In the genomic region with DNA sequence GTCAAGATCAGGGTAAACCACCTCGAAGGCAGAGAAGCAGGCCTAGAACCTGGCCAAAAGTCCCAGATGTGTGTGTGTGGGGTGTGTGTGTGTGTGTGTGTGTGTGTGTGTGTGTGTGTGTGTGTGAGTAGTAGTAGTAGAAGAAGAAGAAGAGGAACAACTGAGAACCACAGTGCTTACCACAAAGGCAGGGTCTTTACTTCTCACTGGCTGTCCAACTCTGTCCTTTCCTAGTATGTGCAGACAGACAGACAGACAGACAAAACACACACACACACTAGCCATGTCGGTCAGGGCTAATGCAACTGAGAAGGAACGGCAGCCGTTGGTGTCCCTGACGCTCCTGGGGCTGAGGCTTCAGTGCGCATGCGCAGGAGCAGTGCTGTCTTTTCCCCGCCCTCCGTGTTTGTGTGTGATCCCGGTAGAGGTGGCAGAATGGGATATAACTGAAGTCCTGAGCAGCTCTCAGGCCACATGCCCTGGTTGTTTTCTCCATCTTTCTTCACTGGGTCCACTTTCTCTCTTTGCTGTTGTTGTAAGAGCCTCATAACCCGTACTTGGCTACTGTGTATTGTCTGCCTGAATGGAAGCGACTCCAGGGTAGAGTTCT, we compare ENCODE assay signal across 8 mouse cellular contexts.
DNase-seq lines count a peak whose midpoint lies in the region; ATAC-seq lines count a peak whose summit lies in the region.

No protein-coding gene starts in this region.

- peak overlapping the region; percentile 40; the same call in 1 of the 2 replicates for H3K27ac ChIP-seq in hindbrain, embryonic 11.5 days (ENCODE audit: low read depth, low read length)
- no peak overlapping the region for H3K27ac ChIP-seq in stomach, embryonic 15.5 days

- H3K27me3 ChIP-seq in hindbrain, embryonic 11.5 days (ENCODE audit: control insufficient read depth, insufficient read depth, low read length) = no peaks in the 10 kb centered on the region
- H3K27me3 ChIP-seq in stomach, embryonic 15.5 days (replicated peaks) = no peaks in the 10 kb centered on the region

- peak; percentile 75 for ATAC-seq in erythroblast, adult 5-6 weeks (replicated peaks; ENCODE audit: low FRiP score, poor library complexity, severe bottlenecking)
- no peak for ATAC-seq in hindbrain, embryonic 11.5 days (ENCODE audit: low FRiP score)
- ATAC-seq in megakaryocyte progenitor cell, adult 5-6 weeks (replicated peaks; ENCODE audit: poor library complexity) = peak; percentile 61
- ATAC-seq in stomach, embryonic 15.5 days (ENCODE audit: insufficient read depth, low FRiP score, low read depth) = no peak

- H3K36me3 ChIP-seq in hindbrain, embryonic 11.5 days (ENCODE audit: control insufficient read depth, insufficient read depth, low read length) = no peaks in the 10 kb centered on the region
- no peaks in the 10 kb centered on the region for H3K36me3 ChIP-seq in stomach, embryonic 15.5 days

- H3K9ac ChIP-seq in hindbrain, embryonic 11.5 days (ENCODE audit: low read depth, low read length) = no peak overlapping the region
- H3K9ac ChIP-seq in stomach, embryonic 15.5 days = no peak overlapping the region

- H3K4me2 ChIP-seq in hindbrain, embryonic 11.5 days (replicated peaks; ENCODE audit: low read depth, low read length) = no peak overlapping the region
- peak overlapping the region; percentile 25; the same call in 1 of the 2 replicates for H3K4me2 ChIP-seq in stomach, embryonic 15.5 days

- H3K4me1 ChIP-seq in hindbrain, embryonic 11.5 days (replicated peaks; ENCODE audit: control insufficient read depth, insufficient read depth, low read length) = peaks cover 11% of the 10 kb centered on the region
- peaks cover 7% of the 10 kb centered on the region; the same call in 1 of the 2 replicates for H3K4me1 ChIP-seq in stomach, embryonic 15.5 days

- peak; percentile 80 for DNase-seq in CD4-positive, CD25-positive, alpha-beta regulatory T cell, adult 2 months (ENCODE audit: low read depth, low spot score)
- DNase-seq in adrenal gland, postnatal 36 days = peak; percentile 46 to 52
- no peak for DNase-seq in hindbrain, embryonic 11.5 days (ENCODE audit: low spot score)
- DNase-seq in layer of hippocampus, postnatal 10 days (ENCODE audit: low spot score in 2 of 2) = peak; percentile 50 to 63
- no peak for DNase-seq in frontal cortex, postnatal 25 days (ENCODE audit: low spot score in 2 of 2)

- H3K4me3 ChIP-seq in hindbrain, embryonic 11.5 days (ENCODE audit: low read depth, low read length) = no peak overlapping the region
- no peak overlapping the region for H3K4me3 ChIP-seq in stomach, embryonic 15.5 days (replicated peaks)

- WGBS in hindbrain, embryonic 11.5 days = 67% methylated on average over 12 of the region's 12 CpGs
- WGBS in stomach, embryonic 15.5 days = 69% methylated on average over 12 of the region's 12 CpGs

- no peaks in the 10 kb centered on the region for H3K9me3 ChIP-seq in hindbrain, embryonic 11.5 days (ENCODE audit: control insufficient read depth, low read length)
- H3K9me3 ChIP-seq in stomach, embryonic 15.5 days = no peaks in the 10 kb centered on the region

Comparison
In these comparisons a context has a peak if more than half of its experiments do, and no peak if none do; other contexts are left out.
1. DNase-seq: peak in CD4-positive, CD25-positive, alpha-beta regulatory T cell, adult 2 months (single experiment), adrenal gland, postnatal 36 days (2 of 2) and layer of hippocampus, postnatal 10 days (2 of 2); none in hindbrain, embryonic 11.5 days (single experiment) and frontal cortex, postnatal 25 days (0 of 2).
2. ATAC-seq: peak in erythroblast, adult 5-6 weeks (single experiment) and megakaryocyte progenitor cell, adult 5-6 weeks (single experiment); none in hindbrain, embryonic 11.5 days (single experiment) and stomach, embryonic 15.5 days (single experiment).